Mouse (Mus musculus) forebrain, postnatal 0 days (tissue): ENCODE results near the gene Ganc. TPM values are rescaled to one million over a fixed set of nuclear protein-coding genes. Genes with fewer than 3 reads are reported as not detected.

ENCODE experiments used
- ATAC-seq: fragments of 200-750 bp; cut with Nextera tagmentation; 2 replicates; pipeline ENCODE4 v1.8.0; 2017; ENCODE audit warnings: mild to moderate bottlenecking, moderate library complexity
- DNase-seq: peaks from one replicate; pipeline ENCODE4 v3.0.0-alpha.2; 2015
- H3K27ac ChIP-seq: fragments of 300-500 bp; sonication (generic); 2 replicates; pipeline ENCODE4 v1.5.1; 2014; ENCODE audit warnings: low read depth, mild to moderate bottlenecking, antibody characterized with exemption, low read length, moderate library complexity, mixed read lengths
- H3K27me3 ChIP-seq: fragments of 300-500 bp; sonication (generic); 2 replicates; pipeline ENCODE4 v1.6.1; 2014; ENCODE audit warnings: mild to moderate bottlenecking, low read length, mixed read lengths; ENCODE audit not compliant: insufficient read depth
- H3K36me3 ChIP-seq: fragments of 300-500 bp; sonication (generic); 2 replicates; pipeline ENCODE4 v1.6.1; 2014; ENCODE audit warnings: mild to moderate bottlenecking, moderate library complexity; ENCODE audit not compliant: insufficient read depth
- H3K4me1 ChIP-seq: fragments of 300-500 bp; sonication (generic); 2 replicates; pipeline ENCODE4 v1.6.1; 2014; ENCODE audit warnings: antibody characterized with exemption; ENCODE audit not compliant: insufficient read depth
- H3K4me2 ChIP-seq: fragments of 300-500 bp; sonication (generic); 2 replicates; pipeline ENCODE4 v1.6.1; 2014; ENCODE audit warnings: low read depth, mild to moderate bottlenecking, moderate library complexity
- H3K4me3 ChIP-seq: fragments of 300-500 bp; sonication (generic); 2 replicates; pipeline ENCODE4 v1.5.1; 2014; ENCODE audit warnings: low read depth, low read length, mixed read lengths
- H3K9ac ChIP-seq: fragments of 300-500 bp; sonication (generic); 2 replicates; pipeline ENCODE4 v1.6.1; 2014; ENCODE audit warnings: mild to moderate bottlenecking
- H3K9me3 ChIP-seq: fragments of 300-500 bp; sonication (generic); 2 replicates; pipeline ENCODE4 v1.6.1; 2016; ENCODE audit warnings: low read length
- CTCF ChIP-seq: sonication (generic); IDR thresholded peaks from 2 replicates; pipeline ENCODE4 v1.5.1; 2016; ENCODE audit warnings: antibody characterized with exemption, control low read depth, low read depth
- WGBS: fragments of 180-500 bp; shearing (Covaris S2); extraction: QIAGEN DNeasy Blood & Tissue Kit; methylation state at CpG from one replicate; pipeline ENCODE4 v1.1.7; 2014; 5-methylcytosine and 5-hydroxymethylcytosine counted together
- polyA plus RNA-seq: library from polyadenylated mRNA; unstranded; fragments of >200 nt; fragmentation: Nextera tagmentation; extraction: Ambion mirVana; gene quantifications from 2 replicates; pipeline ENCODE4 v1.2.1, GENCODE M21; 2015
- total RNA-seq: library from RNA; depleted of rRNA; stranded (reverse); fragments of >200 nt; gene quantifications from 2 replicates; pipeline ENCODE4 v1.2.3, GENCODE M21; 2014; rRNA removed

Ganc gene
- total and polyA plus RNA-seq, 2 experiments from 2014 or later = 6.9 to 7.7 TPM

DNA sequence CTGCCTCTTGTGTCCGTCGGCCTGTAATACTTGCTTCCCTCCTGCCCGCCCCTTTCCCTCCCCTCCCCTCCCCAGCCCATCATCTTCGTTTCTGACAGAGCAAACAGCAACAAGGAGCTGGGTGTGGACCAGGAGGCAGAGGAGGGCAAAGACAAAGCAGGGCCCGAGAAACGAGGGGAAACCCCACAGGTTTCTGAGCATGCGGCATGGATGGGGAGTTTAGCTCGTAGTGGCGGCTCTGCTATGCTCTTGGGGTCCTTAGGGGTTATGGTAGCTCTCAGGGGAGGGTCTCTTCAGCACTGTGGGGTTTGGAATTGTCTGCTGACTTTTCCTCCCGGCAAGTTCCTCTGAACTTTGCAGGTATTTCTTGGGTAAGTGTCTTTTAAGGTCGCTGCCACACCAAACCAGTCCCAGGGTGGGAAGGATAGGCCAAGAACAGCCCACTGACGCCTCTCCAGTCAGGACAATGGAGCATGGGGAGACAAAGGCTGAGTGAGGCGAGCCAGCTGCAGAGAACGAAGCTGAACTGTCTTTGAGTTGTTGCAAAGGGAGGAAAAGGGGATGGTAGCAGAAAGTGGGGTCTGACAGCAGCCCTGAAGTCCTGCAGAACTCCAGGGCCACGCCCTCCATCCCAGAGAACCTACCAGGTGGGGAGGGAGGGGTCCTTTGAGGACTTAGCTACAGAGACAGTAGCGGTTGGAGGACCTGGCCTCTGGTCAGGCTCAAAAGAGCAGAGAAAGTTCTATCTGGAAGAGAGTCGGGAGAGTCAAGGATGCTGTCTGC lies 97.6 kb downstream of the Ganc start:
- no peaks in the 10 kb centered on the region for H3K4me1 ChIP-seq
- H3K4me3 ChIP-seq = no peak overlapping the region
- H3K4me2 ChIP-seq = no peak overlapping the region
- no peak for TF ChIP-seq CTCF
- WGBS = 40% methylated on average over 17 of the region's 17 CpGs
- no peaks in the 10 kb centered on the region for H3K9me3 ChIP-seq
- peaks cover 2% of the 10 kb centered on the region for H3K36me3 ChIP-seq
- no peak overlapping the region for H3K27ac ChIP-seq
- no peak overlapping the region for H3K9ac ChIP-seq
- ATAC-seq (no peak), DNase-seq (no peak)
- no peaks in the 10 kb centered on the region for H3K27me3 ChIP-seq

GRCm38 (mm10) chr2:120501931-120502604 lies 98.4 kb downstream of the Ganc start:
- Histone ChIP-seq H3K4me3 (no peak overlapping the region), H3K36me3 (peaks cover 7% of the 10 kb centered on the region), H3K27ac (no peak overlapping the region), H3K4me1 (no peaks in the 10 kb centered on the region), H3K9ac (no peak overlapping the region), H3K4me2 (no peak overlapping the region), H3K9me3 (no peaks in the 10 kb centered on the region), H3K27me3 (no peaks in the 10 kb centered on the region)
- no peak for ATAC-seq
- 73% methylated on average over 13 of the region's 13 CpGs for WGBS
- no peak for TF ChIP-seq CTCF
- no peak for DNase-seq

GRCm38 (mm10) chr2:120502605-120502990 lies 98.9 kb downstream of the Ganc start:
- H3K9ac ChIP-seq = no peak overlapping the region
- no peak overlapping the region for H3K4me3 ChIP-seq
- no peak for DNase-seq
- no peaks in the 10 kb centered on the region for H3K9me3 ChIP-seq
- TF ChIP-seq CTCF = no peak
- 62% methylated on average over 3 of the region's 3 CpGs for WGBS
- no peak overlapping the region for H3K4me2 ChIP-seq
- H3K4me1 ChIP-seq = no peaks in the 10 kb centered on the region
- no peak for ATAC-seq
- H3K27me3 ChIP-seq = no peaks in the 10 kb centered on the region
- H3K36me3 ChIP-seq = peaks cover 7% of the 10 kb centered on the region
- H3K27ac ChIP-seq = no peak overlapping the region

DNA sequence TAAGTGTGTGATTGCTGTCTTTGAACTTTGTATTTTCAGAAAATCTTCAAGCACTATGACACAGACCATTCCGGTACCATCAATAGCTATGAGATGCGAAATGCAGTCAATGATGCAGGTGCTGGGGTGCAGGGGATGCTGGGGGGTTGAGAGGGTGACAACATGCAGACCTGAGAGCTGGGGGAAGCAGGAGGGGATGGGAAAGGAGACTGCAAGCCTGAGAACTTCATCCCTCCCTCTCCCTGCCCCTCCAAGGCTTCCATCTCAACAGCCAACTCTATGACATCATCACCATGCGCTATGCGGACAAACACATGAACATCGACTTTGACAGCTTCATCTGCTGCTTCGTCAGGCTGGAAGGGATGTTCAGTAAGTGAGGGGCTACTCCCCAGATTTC lies 99.4 kb downstream of the Ganc start:
- H3K9ac ChIP-seq = no peak overlapping the region
- DNase-seq = no peak
- no peaks in the 10 kb centered on the region for H3K27me3 ChIP-seq
- H3K4me3 ChIP-seq = no peak overlapping the region
- 86% methylated on average over 6 of the region's 6 CpGs for WGBS
- no peak for ATAC-seq
- no peaks in the 10 kb centered on the region for H3K4me1 ChIP-seq
- H3K9me3 ChIP-seq = no peaks in the 10 kb centered on the region
- no peak for TF ChIP-seq CTCF
- H3K4me2 ChIP-seq = no peak overlapping the region
- peaks cover 10% of the 10 kb centered on the region for H3K36me3 ChIP-seq
- H3K27ac ChIP-seq = no peak overlapping the region

DNA sequence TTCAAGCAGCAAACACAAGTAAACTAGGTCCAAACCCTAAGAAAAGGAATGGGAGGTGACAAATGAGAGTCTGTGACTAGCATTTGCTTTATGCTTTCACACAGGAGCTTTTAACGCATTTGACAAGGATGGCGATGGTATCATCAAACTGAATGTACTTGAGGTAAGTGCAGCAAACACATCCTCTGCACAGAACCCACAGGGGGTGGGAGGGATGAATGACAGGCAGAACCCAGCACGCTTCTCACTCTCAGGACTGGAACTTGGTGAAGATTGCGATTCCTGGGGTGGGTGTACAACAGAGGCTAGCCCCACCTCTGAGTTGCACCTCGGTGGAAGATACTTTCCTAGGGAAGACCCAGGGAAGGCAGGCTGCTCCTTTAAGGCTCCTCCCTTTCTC lies 100.3 kb downstream of the Ganc start:
- ATAC-seq (no peak), DNase-seq (no peak)
- 84% methylated on average over 5 of the region's 5 CpGs for WGBS
- Histone ChIP-seq H3K4me1 (no peaks in the 10 kb centered on the region), H3K36me3 (peaks cover 17% of the 10 kb centered on the region), H3K9ac (no peak overlapping the region), H3K27me3 (no peaks in the 10 kb centered on the region), H3K9me3 (no peaks in the 10 kb centered on the region), H3K4me3 (no peak overlapping the region), H3K4me2 (no peak overlapping the region), H3K27ac (no peak overlapping the region)
- TF ChIP-seq CTCF = no peak

Other genes with a start within 250 kb of the Ganc start
- 3.7 and 7.1 TPM in 2 replicates for gene Ehd4, start 249.3 kb upstream of the Ganc start, total RNA-seq
- gene Ehd4, start 249.3 kb upstream of the Ganc start, polyA plus RNA-seq = 11.2 and 16.1 TPM in 2 replicates
- gene Pla2g4e, start 158.6 kb upstream of the Ganc start, total RNA-seq = 10.4 and 13.1 TPM in 2 replicates
- gene Pla2g4e, start 158.6 kb upstream of the Ganc start, polyA plus RNA-seq = 6.6 and 8.6 TPM in 2 replicates
- 0.15 TPM in 1 of 2 replicates, not detected in the other for gene Pla2g4d, start 114.7 kb upstream of the Ganc start, total RNA-seq
- gene Pla2g4d, start 114.7 kb upstream of the Ganc start, polyA plus RNA-seq = 0.07 and 0.21 TPM in 2 replicates
- not detected in 2 replicates for gene Pla2g4f, start 89.7 kb upstream of the Ganc start, total RNA-seq
- gene Pla2g4f, start 89.7 kb upstream of the Ganc start, polyA plus RNA-seq = not detected in 2 replicates
- 51.5 and 75.0 TPM in 2 replicates for gene Vps39, start 50.8 kb upstream of the Ganc start, total RNA-seq
- gene Vps39, start 50.8 kb upstream of the Ganc start, polyA plus RNA-seq = 36.0 and 39.5 TPM in 2 replicates
- gene Tmem87a, start 217 bp downstream of the Ganc start, total RNA-seq = 35.5 and 44.5 TPM in 2 replicates
- 5.4 and 6.5 TPM in 2 replicates for gene Tmem87a, start 217 bp downstream of the Ganc start, polyA plus RNA-seq
- 0.62 and 1.8 TPM in 2 replicates for gene Capn3, start 52.1 kb downstream of the Ganc start, total RNA-seq
- 0.82 and 1.7 TPM in 2 replicates for gene Capn3, start 52.1 kb downstream of the Ganc start, polyA plus RNA-seq
- 59.6 and 70.5 TPM in 2 replicates for gene Zfp106, start 159.9 kb downstream of the Ganc start, total RNA-seq
- gene Zfp106, start 159.9 kb downstream of the Ganc start, polyA plus RNA-seq = 26.7 and 40.4 TPM in 2 replicates
- gene Snap23, start 163.8 kb downstream of the Ganc start, total RNA-seq = 16.5 and 23.1 TPM in 2 replicates
- 7.1 and 8.9 TPM in 2 replicates for gene Snap23, start 163.8 kb downstream of the Ganc start, polyA plus RNA-seq
- gene Haus2, start 205.5 kb downstream of the Ganc start, total RNA-seq = 30.6 and 33.8 TPM in 2 replicates
- gene Haus2, start 205.5 kb downstream of the Ganc start, polyA plus RNA-seq = 20.5 and 36.8 TPM in 2 replicates
- gene Lrrc57, start 205.6 kb downstream of the Ganc start, total RNA-seq = 38.2 and 38.5 TPM in 2 replicates
- gene Lrrc57, start 205.6 kb downstream of the Ganc start, polyA plus RNA-seq = 23.2 and 26.1 TPM in 2 replicates
- gene Stard9, start 225.2 kb downstream of the Ganc start, total RNA-seq = 8.5 and 11.8 TPM in 2 replicates
- 0.92 and 1.8 TPM in 2 replicates for gene Stard9, start 225.2 kb downstream of the Ganc start, polyA plus RNA-seq